Mouse (Mus musculus) limb, embryonic 12.5 days (tissue): ENCODE data around the gene Lyzl4. TPM values are rescaled to one million over a fixed set of nuclear protein-coding genes. Genes with fewer than 3 reads are reported as not detected.
A peak's percentile ranks its signal among the peaks of the same experiment; 100 is the strongest.

ENCODE experiments used
- ATAC-seq: fragments of 200-750 bp; cut with Nextera tagmentation; 2 replicates; pipeline ENCODE4 v1.8.0; 2017; ENCODE audit warnings: low read depth, moderate TSS enrichment; ENCODE audit not compliant: insufficient number of reproducible peaks, insufficient read depth, low FRiP score, low TSS enrichment
- H3K27ac ChIP-seq: fragments of 300-500 bp; sonication (generic); 2 replicates; pipeline ENCODE4 v1.5.1; 2016; ENCODE audit warnings: mild to moderate bottlenecking, moderate library complexity
- H3K27me3 ChIP-seq: fragments of 300-500 bp; sonication (generic); 2 replicates; pipeline ENCODE4 v1.6.1; 2016; ENCODE audit warnings: mild to moderate bottlenecking, moderate library complexity
- H3K36me3 ChIP-seq: fragments of 300-500 bp; sonication (generic); 2 replicates; pipeline ENCODE4 v1.6.1; 2016; ENCODE audit warnings: mild to moderate bottlenecking, moderate library complexity
- H3K4me1 ChIP-seq: fragments of 300-500 bp; sonication (generic); replicated peaks from 2 replicates; pipeline ENCODE4 v1.6.1; 2016
- H3K4me2 ChIP-seq: fragments of 300-500 bp; sonication (generic); 2 replicates; pipeline ENCODE4 v1.6.1; 2016; ENCODE audit warnings: mild to moderate bottlenecking, moderate library complexity
- H3K4me3 ChIP-seq: fragments of 300-500 bp; sonication (generic); replicated peaks from 2 replicates; pipeline ENCODE4 v1.5.1; 2016; ENCODE audit warnings: mild to moderate bottlenecking
- H3K9ac ChIP-seq: fragments of 300-500 bp; sonication (generic); replicated peaks from 2 replicates; pipeline ENCODE4 v1.6.1; 2016; ENCODE audit warnings: mild to moderate bottlenecking, moderate library complexity
- H3K9me3 ChIP-seq: fragments of 300-500 bp; sonication (generic); 2 replicates; pipeline ENCODE4 v1.6.1; 2016; ENCODE audit warnings: mild to moderate bottlenecking, moderate library complexity
- WGBS: fragments of 180-500 bp; shearing (Covaris S2); methylation state at CpG from one replicate; pipeline ENCODE4 v1.1.7; 2016; 5-methylcytosine and 5-hydroxymethylcytosine counted together
- polyA plus RNA-seq: library from polyadenylated mRNA; unstranded; fragments of >200 nt; fragmentation: Nextera tagmentation; extraction: Ambion mirVana; gene quantifications from 2 replicates; pipeline ENCODE4 v1.2.1, GENCODE M21; 2016

The Lyzl4 gene
- polyA plus RNA-seq, 1 experiment from 2014 or later = not detected

DNA sequence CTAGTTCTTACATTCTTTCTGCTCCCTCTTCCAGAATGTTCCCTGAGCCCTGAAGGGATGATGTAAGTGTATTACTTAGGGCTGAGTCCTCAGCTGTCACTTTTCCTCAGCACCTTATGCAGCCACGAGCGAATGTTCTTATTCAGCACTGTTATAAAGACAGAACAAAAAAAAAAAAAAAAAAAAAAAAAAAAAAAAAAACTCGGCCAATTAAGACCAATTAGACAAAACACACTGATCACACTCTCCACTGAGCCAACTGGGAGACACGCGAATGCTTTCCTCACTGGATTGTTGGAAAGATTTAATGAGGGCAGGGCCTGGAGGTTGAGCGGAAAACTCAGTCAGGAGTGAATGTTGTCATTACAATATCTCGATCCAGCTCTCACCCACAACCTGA is 81.4 kb downstream of the Lyzl4 start:
- WGBS = 66% methylated on average over 7 of the region's 7 CpGs
- no peak overlapping the region for H3K27ac ChIP-seq

DNA sequence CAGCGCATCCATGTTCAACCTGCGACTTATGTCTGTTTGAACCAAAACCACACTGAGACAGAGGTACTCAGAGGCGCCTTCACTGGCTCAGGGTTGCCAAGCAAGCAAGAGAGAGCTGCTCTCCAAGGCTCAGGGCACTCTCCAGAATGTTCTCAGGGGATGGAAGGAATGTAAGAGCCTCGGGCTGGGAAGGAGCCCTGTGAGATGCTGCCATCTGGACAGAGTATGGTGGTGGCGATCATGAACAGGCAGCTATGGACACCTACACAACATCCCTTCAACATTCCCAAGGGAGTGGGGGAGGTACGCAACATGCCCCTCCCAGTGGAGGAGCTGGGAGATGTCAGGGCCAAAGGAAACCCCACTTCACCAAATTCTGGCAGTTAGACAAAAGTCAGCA is 83.7 kb downstream of the Lyzl4 start:
- no peaks in the 10 kb centered on the region for H3K36me3 ChIP-seq
- no peaks in the 10 kb centered on the region for H3K27me3 ChIP-seq
- no peak overlapping the region for H3K27ac ChIP-seq
- no peak overlapping the region for H3K9ac ChIP-seq
- no peaks in the 10 kb centered on the region for H3K9me3 ChIP-seq
- no peak overlapping the region for H3K4me3 ChIP-seq
- peaks cover 19% of the 10 kb centered on the region for H3K4me1 ChIP-seq
- 76% methylated on average over 6 of the region's 6 CpGs for WGBS
- no peak overlapping the region for H3K4me2 ChIP-seq
- ATAC-seq = no peak

More for the DNA sequence above, 81.4 kb downstream of the Lyzl4 start:
- ATAC-seq = no peak
- Histone ChIP-seq H3K9ac (no peak overlapping the region), H3K4me3 (no peak overlapping the region), H3K4me2 (no peak overlapping the region), H3K27me3 (no peaks in the 10 kb centered on the region), H3K36me3 (no peaks in the 10 kb centered on the region), H3K9me3 (no peaks in the 10 kb centered on the region), H3K4me1 (peaks cover 13% of the 10 kb centered on the region)

DNA sequence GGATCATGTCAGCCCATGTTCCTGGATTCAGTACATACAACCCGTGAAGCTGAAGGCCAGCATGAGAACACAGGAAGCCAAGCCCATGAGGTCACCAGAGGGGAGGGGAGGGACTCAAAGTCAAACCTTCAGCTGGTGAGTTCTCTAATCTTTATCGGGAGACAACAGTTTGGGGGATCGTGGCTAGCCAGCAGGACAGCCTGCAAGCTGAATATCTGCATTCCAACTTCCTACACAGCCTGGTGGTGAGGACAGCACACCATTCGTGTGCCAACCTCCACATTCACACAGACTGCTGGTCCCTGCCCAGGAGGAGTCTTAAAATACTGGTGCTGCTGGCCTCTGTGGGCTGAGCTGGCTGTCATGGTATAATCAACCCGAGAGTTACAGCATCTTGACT is 85.0 kb downstream of the Lyzl4 start:
- H3K9ac ChIP-seq = no peak overlapping the region
- no peak overlapping the region for H3K4me3 ChIP-seq
- peaks cover 20% of the 10 kb centered on the region for H3K4me1 ChIP-seq
- H3K4me2 ChIP-seq = no peak overlapping the region
- H3K9me3 ChIP-seq = no peaks in the 10 kb centered on the region
- no peak for ATAC-seq
- 70% methylated on average over 5 of the region's 5 CpGs for WGBS
- H3K36me3 ChIP-seq = no peaks in the 10 kb centered on the region
- no peaks in the 10 kb centered on the region for H3K27me3 ChIP-seq
- H3K27ac ChIP-seq = no peak overlapping the region

DNA sequence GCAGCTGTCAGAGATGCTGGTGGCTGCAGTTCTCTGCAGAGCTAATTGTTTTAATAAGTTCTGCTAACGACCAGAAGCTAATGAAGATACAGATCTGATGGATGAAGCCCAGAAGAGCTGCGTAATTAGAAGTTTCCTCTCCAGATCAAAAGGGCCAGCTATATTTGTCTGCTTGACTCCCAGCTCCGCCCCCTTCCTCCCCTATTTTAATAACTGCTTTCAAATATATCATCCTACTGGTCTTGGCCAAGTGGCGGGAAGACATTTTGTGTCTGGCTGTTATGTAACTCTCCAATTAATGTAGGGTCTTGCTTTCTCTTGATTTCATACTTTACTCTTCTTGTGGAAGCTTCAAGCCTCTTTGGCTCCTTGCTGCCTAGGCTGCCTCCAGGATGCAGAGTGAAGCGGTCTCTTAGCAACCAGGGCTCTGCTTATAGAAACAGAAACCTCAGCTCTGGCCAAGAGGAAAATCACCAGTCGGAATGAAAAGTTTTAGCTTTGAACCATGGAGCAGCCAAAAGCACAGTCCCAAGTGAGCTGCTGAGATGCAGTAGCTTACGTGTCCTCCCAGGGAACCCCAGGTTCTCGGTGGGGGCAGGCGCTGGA is 86.4 kb downstream of the Lyzl4 start:
- Histone ChIP-seq H3K27ac (no peak overlapping the region), H3K36me3 (no peaks in the 10 kb centered on the region), H3K4me2 (no peak overlapping the region), H3K4me1 (peaks cover 20% of the 10 kb centered on the region), H3K27me3 (no peaks in the 10 kb centered on the region), H3K4me3 (no peak overlapping the region), H3K9ac (no peak overlapping the region), H3K9me3 (no peaks in the 10 kb centered on the region)
- ATAC-seq = no peak
- 48% methylated on average over 9 of the region's 9 CpGs for WGBS

DNA sequence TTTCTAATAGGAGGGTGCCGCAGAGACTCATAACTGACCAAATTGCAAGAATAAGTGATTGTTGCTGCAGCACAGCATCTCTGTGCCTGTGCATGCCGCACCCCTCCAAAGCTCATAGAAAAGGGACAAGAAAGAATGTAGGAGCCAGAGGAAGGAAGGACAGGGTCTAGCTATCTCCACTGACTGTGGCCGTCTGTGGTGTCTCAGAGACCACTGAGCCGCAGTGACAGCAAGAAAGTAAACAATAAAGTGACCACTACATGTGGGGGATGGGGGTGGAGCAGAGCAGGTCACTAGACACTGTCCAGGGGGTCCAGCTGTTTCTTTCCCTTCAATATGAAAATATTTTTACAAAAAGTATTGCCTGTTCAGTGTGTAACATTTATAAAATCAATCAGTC is 88.3 kb downstream of the Lyzl4 start:
- no peak overlapping the region for H3K9ac ChIP-seq
- peaks cover 14% of the 10 kb centered on the region for H3K4me1 ChIP-seq
- H3K9me3 ChIP-seq = no peaks in the 10 kb centered on the region
- WGBS = 63% methylated on average over 4 of the region's 4 CpGs
- ATAC-seq = no peak
- no peaks in the 10 kb centered on the region for H3K36me3 ChIP-seq
- H3K27ac ChIP-seq = no peak overlapping the region
- H3K4me3 ChIP-seq = no peak overlapping the region
- H3K27me3 ChIP-seq = no peaks in the 10 kb centered on the region
- no peak overlapping the region for H3K4me2 ChIP-seq

DNA sequence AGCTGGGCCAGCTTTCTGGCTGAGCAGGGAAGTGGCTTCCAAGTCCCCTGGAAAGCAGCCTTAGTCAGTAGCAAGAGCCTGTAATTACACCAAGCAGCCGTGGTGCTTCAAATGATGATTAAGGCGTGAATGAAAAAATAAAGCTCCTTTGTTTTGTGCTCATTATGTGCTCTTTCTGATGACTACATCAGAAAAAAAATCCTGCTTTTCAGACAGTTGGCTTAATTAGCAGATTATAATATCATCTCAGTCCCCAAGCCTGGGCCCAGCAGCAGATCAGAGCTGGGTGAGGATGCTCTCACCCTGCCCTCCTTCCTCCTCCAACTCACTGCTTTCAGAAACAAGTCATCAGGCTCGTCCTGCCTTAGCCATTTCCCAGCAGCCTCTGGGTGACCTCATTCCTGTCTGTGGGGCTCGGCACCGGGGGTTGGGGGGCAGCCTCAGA is 91.5 kb downstream of the Lyzl4 start:
- 71% methylated on average over 5 of the region's 5 CpGs for WGBS
- no peak overlapping the region for H3K4me3 ChIP-seq
- no peaks in the 10 kb centered on the region for H3K9me3 ChIP-seq
- H3K27me3 ChIP-seq = no peaks in the 10 kb centered on the region
- H3K27ac ChIP-seq = no peak overlapping the region
- H3K4me1 ChIP-seq = peaks cover 6% of the 10 kb centered on the region; the same call in 1 of the 2 replicates
- no peak overlapping the region for H3K4me2 ChIP-seq
- H3K9ac ChIP-seq = no peak overlapping the region
- no peaks in the 10 kb centered on the region for H3K36me3 ChIP-seq
- ATAC-seq = no peak

DNA sequence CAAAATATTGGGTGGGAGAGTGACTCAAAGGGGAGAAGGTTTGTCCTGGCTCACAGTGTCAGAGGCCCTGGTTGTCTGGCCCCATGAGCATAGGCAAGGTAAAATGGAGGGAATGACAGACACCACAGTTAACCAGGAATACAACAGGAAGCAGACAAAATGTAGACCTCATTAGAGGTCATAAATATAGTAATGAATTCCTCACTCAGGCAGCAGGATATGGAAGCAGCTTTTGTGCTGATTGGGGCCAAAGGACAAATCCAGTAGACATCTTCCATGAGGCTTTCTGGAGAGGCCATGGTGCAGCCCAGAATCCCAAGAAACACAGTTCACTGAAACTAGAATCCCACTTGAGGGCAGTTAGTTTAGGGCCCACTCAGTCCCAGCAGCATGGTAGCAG is 92.5 kb downstream of the Lyzl4 start:
- Histone ChIP-seq H3K27ac (no peak overlapping the region), H3K4me2 (no peak overlapping the region), H3K4me1 (peaks cover 6% of the 10 kb centered on the region; the same call in 1 of the 2 replicates), H3K9ac (no peak overlapping the region), H3K4me3 (no peak overlapping the region), H3K36me3 (no peaks in the 10 kb centered on the region), H3K27me3 (no peaks in the 10 kb centered on the region), H3K9me3 (no peaks in the 10 kb centered on the region)
- no peak for ATAC-seq

DNA sequence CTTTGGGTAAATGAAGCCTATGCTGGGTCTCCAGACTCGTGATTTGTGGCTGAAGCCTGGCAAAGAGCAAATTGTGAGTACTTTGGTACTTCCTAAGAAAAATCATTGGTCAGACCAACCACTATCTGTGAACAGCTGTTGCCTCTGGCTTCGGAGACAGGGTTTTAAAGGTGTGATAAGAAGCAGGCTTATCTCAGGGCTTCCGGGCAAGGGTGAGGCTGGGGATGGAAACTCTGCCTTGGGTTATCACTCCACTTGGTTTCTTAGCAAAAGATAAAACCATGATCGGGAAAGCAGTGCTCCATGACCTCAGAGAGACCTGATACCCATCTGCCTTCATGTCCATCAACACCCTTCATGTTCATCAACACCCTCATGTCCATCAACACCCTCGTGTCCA is 92.9 kb downstream of the Lyzl4 start:
- no peak overlapping the region for H3K4me2 ChIP-seq
- no peaks in the 10 kb centered on the region for H3K9me3 ChIP-seq
- no peaks in the 10 kb centered on the region for H3K36me3 ChIP-seq
- H3K4me1 ChIP-seq = peaks cover 6% of the 10 kb centered on the region; the same call in 1 of the 2 replicates
- no peaks in the 10 kb centered on the region for H3K27me3 ChIP-seq
- H3K4me3 ChIP-seq = no peak overlapping the region
- 59% methylated on average over 5 of the region's 5 CpGs for WGBS
- no peak for ATAC-seq
- no peak overlapping the region for H3K9ac ChIP-seq
- no peak overlapping the region for H3K27ac ChIP-seq

DNA sequence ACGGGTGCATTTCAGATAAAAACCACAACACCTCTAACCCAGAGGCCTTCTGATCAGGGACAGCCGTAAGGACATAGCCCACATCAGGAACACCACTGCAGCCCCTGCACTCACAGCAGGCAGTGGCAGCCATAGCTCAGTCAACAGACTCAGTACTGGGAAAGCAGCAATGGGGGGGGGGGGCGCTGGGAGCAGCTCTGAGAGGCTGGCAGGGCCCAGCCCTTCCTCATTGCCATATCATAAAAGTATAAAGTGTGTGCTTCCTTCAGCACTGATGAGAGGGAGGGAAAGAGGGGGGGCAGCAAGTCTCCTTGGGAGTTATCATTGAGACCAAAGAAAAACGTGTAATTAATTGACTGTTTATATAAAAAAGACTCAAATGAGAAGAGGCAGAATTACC is 94.5 kb downstream of the Lyzl4 start:
- H3K4me1 ChIP-seq = peaks cover 7% of the 10 kb centered on the region; the same call in 1 of the 2 replicates
- no peak overlapping the region for H3K4me2 ChIP-seq
- H3K9ac ChIP-seq = no peak overlapping the region
- no peaks in the 10 kb centered on the region for H3K9me3 ChIP-seq
- no peak overlapping the region for H3K4me3 ChIP-seq
- no peaks in the 10 kb centered on the region for H3K36me3 ChIP-seq
- H3K27me3 ChIP-seq = no peaks in the 10 kb centered on the region
- ATAC-seq = no peak
- 55% methylated on average over 4 of the region's 4 CpGs for WGBS
- no peak overlapping the region for H3K27ac ChIP-seq

DNA sequence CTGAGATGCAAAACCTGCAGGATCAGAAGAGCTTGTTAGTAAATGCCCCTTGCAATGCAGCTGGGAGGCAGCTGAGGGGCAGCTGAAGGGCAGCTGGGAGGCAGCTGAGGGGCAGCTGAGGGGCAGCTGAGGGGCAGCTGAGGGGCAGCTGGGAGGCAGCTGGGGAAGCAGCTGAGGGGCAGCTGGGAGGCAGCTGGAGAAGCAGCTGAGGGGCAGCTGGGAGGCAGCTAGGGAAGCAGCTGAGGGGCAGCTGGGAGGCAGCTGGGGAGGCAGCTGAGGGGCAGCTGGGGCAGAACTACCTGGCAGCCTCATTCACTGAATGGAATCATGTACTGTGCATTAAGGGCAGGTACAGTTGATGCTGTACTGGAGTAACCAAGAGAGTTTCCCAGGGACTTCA is 100.4 kb downstream of the Lyzl4 start:
- no peaks in the 10 kb centered on the region for H3K27me3 ChIP-seq
- peaks cover 7% of the 10 kb centered on the region; the same call in 1 of the 2 replicates for H3K4me1 ChIP-seq
- no peak overlapping the region for H3K4me2 ChIP-seq
- no peak for ATAC-seq
- no peak overlapping the region for H3K9ac ChIP-seq
- peaks cover 3% of the 10 kb centered on the region; the same call in 1 of the 2 replicates for H3K9me3 ChIP-seq
- no peaks in the 10 kb centered on the region for H3K36me3 ChIP-seq
- H3K27ac ChIP-seq = peak overlapping the region; percentile 24; the same call in 1 of the 2 replicates
- H3K4me3 ChIP-seq = no peak overlapping the region

DNA sequence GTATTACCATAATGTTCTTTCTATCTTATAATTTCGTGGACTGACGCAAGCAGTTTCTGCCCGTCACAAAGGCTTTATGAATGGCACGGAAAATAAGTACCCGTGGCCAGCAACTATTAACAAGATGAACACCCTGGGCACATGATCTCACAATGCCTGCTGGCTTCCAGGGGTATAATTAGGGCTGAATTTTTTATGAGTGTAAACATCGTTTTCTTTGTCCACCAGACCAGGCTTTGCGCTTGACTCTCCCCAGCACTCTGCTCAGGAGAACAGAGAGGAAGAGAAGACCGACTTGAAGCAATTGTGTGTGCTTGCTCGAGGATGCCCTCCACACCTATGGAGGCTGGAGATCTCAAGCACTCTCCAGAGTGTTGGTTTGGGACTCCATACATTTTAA is 109.3 kb downstream of the Lyzl4 start:
- Histone ChIP-seq H3K4me3 (no peak overlapping the region), H3K36me3 (no peaks in the 10 kb centered on the region), H3K27me3 (no peaks in the 10 kb centered on the region), H3K4me2 (no peak overlapping the region), H3K9ac (no peak overlapping the region), H3K9me3 (peaks cover 4% of the 10 kb centered on the region; the same call in 1 of the 2 replicates), H3K4me1 (no peaks in the 10 kb centered on the region), H3K27ac (no peak overlapping the region)
- WGBS = 65% methylated on average over 9 of the region's 9 CpGs
- no peak for ATAC-seq
